Mouse (Mus musculus) embryonic facial prominence, embryonic 11.5 days (tissue): ENCODE data around the gene Mpp4. TPM values are rescaled to one million over a fixed set of nuclear protein-coding genes. Genes with fewer than 3 reads are reported as not detected.

Experiments used
- ATAC-seq: fragments of 200-750 bp; cut with Nextera tagmentation; replicated peaks from 2 replicates; pipeline ENCODE4 v1.8.0; 2017; ENCODE audit warnings: low read depth; ENCODE audit not compliant: insufficient number of reproducible peaks, low FRiP score, low TSS enrichment
- DNase-seq: peaks from one replicate; pipeline ENCODE4 v3.0.0-alpha.2; 2015; ENCODE audit warnings: low spot score
- H3K27ac ChIP-seq: fragments of 300-500 bp; sonication (generic); replicated peaks from 2 replicates; pipeline ENCODE4 v1.5.1; 2014; ENCODE audit warnings: mild to moderate bottlenecking, low read depth, low read length, control low read depth
- H3K27me3 ChIP-seq: fragments of 300-500 bp; sonication (generic); 2 replicates; pipeline ENCODE4 v1.6.1; 2014; ENCODE audit warnings: mild to moderate bottlenecking, low read length, moderate library complexity, mixed read lengths; ENCODE audit not compliant: control insufficient read depth, insufficient read depth
- H3K36me3 ChIP-seq: fragments of 300-500 bp; sonication (generic); replicated peaks from 2 replicates; pipeline ENCODE4 v1.6.1; 2014; ENCODE audit warnings: low read depth, mild to moderate bottlenecking, low read length, moderate library complexity, mixed read lengths; ENCODE audit not compliant: control insufficient read depth, insufficient read depth
- H3K4me1 ChIP-seq: fragments of 300-500 bp; sonication (generic); 2 replicates; pipeline ENCODE4 v1.6.1; 2014; ENCODE audit warnings: low read length, mixed read lengths; ENCODE audit not compliant: control insufficient read depth, insufficient read depth
- H3K4me2 ChIP-seq: fragments of 300-500 bp; sonication (generic); 2 replicates; pipeline ENCODE4 v1.6.1; 2014; ENCODE audit warnings: low read depth, mild to moderate bottlenecking, control low read depth, low read length, moderate library complexity
- H3K4me3 ChIP-seq: fragments of 300-500 bp; sonication (generic); 2 replicates; pipeline ENCODE4 v1.5.1; 2014; ENCODE audit warnings: low read depth, low read length, control low read depth
- H3K9ac ChIP-seq: fragments of 300-500 bp; sonication (generic); replicated peaks from 2 replicates; pipeline ENCODE4 v1.6.1; 2014; ENCODE audit warnings: mild to moderate bottlenecking, control low read depth, low read length
- H3K9me3 ChIP-seq: fragments of 300-500 bp; sonication (generic); replicated peaks from 2 replicates; pipeline ENCODE4 v1.6.1; 2016; ENCODE audit warnings: mild to moderate bottlenecking, low read length, inconsistent platforms, mixed read lengths; ENCODE audit not compliant: control insufficient read depth
- WGBS: fragments of 180-500 bp; shearing (Covaris S2); extraction: QIAGEN DNeasy Blood & Tissue Kit; methylation state at CpG from one replicate; pipeline ENCODE4 v1.1.7; 2014; 5-methylcytosine and 5-hydroxymethylcytosine counted together
- polyA plus RNA-seq: library from polyadenylated mRNA; unstranded; fragments of >200 nt; fragmentation: Nextera tagmentation; extraction: Ambion mirVana; gene quantifications from 2 replicates; pipeline ENCODE4 v1.2.1, GENCODE M21; 2014

Mpp4 gene
- polyA plus RNA-seq, 1 experiment from 2014 or later: 0.49 TPM

GRCm38 (mm10) chr1:59152346-59152745 lies 10.8 kb downstream of the Mpp4 start:
- 73% methylated on average over 4 of the region's 4 CpGs for WGBS
- Histone ChIP-seq H3K4me3 (no peak overlapping the region), H3K36me3 (no peaks in the 10 kb centered on the region), H3K9ac (no peak overlapping the region), H3K4me1 (no peaks in the 10 kb centered on the region), H3K9me3 (no peaks in the 10 kb centered on the region), H3K27me3 (no peaks in the 10 kb centered on the region), H3K27ac (no peak overlapping the region), H3K4me2 (no peak overlapping the region)
- ATAC-seq (no peak), DNase-seq (no peak)

- Histone ChIP-seq H3K4me3 (no peak overlapping the region), H3K9ac (no peak overlapping the region), H3K27ac (no peak overlapping the region), H3K9me3 (no peaks in the 10 kb centered on the region), H3K4me2 (no peak overlapping the region), H3K4me1 (no peaks in the 10 kb centered on the region), H3K36me3 (no peaks in the 10 kb centered on the region), H3K27me3 (no peaks in the 10 kb centered on the region)
- ATAC-seq (no peak), DNase-seq (no peak)
- 78% methylated on average over 5 of the region's 5 CpGs for WGBS
These were observed 12.6 kb downstream of the Mpp4 start for GRCm38 (mm10) chr1:59150542-59150941.

GRCm38 (mm10) chr1:59144543-59144942 lies 18.6 kb downstream of the Mpp4 start:
- 73% methylated on average over 10 of the region's 10 CpGs for WGBS
- no peak overlapping the region for H3K9ac ChIP-seq
- DNase-seq: peak; percentile 20

GRCm38 (mm10) chr1:59142809-59143208 lies 20.4 kb downstream of the Mpp4 start:
- Histone ChIP-seq H3K9me3 (no peaks in the 10 kb centered on the region), H3K4me2 (no peak overlapping the region), H3K9ac (no peak overlapping the region), H3K27me3 (no peaks in the 10 kb centered on the region), H3K4me1 (no peaks in the 10 kb centered on the region), H3K4me3 (no peak overlapping the region), H3K36me3 (no peaks in the 10 kb centered on the region), H3K27ac (no peak overlapping the region)
- peak; percentile 77 for DNase-seq
- ATAC-seq: no peak

More at GRCm38 (mm10) chr1:59144543-59144942, 18.6 kb downstream of the Mpp4 start:
- no peaks in the 10 kb centered on the region for H3K36me3 ChIP-seq
- H3K4me2 ChIP-seq: no peak overlapping the region
- no peak for ATAC-seq
- H3K4me3 ChIP-seq: no peak overlapping the region
- H3K4me1 ChIP-seq: no peaks in the 10 kb centered on the region
- H3K27me3 ChIP-seq: no peaks in the 10 kb centered on the region
- H3K9me3 ChIP-seq: no peaks in the 10 kb centered on the region
- no peak overlapping the region for H3K27ac ChIP-seq

- no peaks in the 10 kb centered on the region for H3K9me3 ChIP-seq
- no peak overlapping the region for H3K4me2 ChIP-seq
- no peaks in the 10 kb centered on the region for H3K27me3 ChIP-seq
- no peaks in the 10 kb centered on the region for H3K36me3 ChIP-seq
- H3K9ac ChIP-seq: no peak overlapping the region
- no peaks in the 10 kb centered on the region for H3K4me1 ChIP-seq
- no peak for DNase-seq
- H3K27ac ChIP-seq: no peak overlapping the region
- H3K4me3 ChIP-seq: no peak overlapping the region
- no peak for ATAC-seq
- WGBS: 83% methylated on average over 5 of the region's 5 CpGs
These were observed 28.8 kb downstream of the Mpp4 start for GRCm38 (mm10) chr1:59134419-59134818.

GRCm38 (mm10) chr1:59128879-59129278 lies 34.3 kb downstream of the Mpp4 start:
- Histone ChIP-seq H3K36me3 (no peaks in the 10 kb centered on the region), H3K4me1 (no peaks in the 10 kb centered on the region), H3K9ac (no peak overlapping the region), H3K27me3 (no peaks in the 10 kb centered on the region), H3K4me2 (no peak overlapping the region), H3K27ac (no peak overlapping the region), H3K4me3 (no peak overlapping the region), H3K9me3 (no peaks in the 10 kb centered on the region)
- DNase-seq (no peak), ATAC-seq (no peak)
- 79% methylated on average over 7 of the region's 7 CpGs for WGBS

- 78% methylated on average over 5 of the region's 5 CpGs for WGBS
- Histone ChIP-seq H3K27me3 (no peaks in the 10 kb centered on the region), H3K4me3 (no peak overlapping the region), H3K9me3 (no peaks in the 10 kb centered on the region), H3K4me2 (no peak overlapping the region), H3K36me3 (no peaks in the 10 kb centered on the region), H3K4me1 (no peaks in the 10 kb centered on the region), H3K9ac (no peak overlapping the region), H3K27ac (no peak overlapping the region)
- ATAC-seq: no peak
- no peak for DNase-seq
These were observed 37.6 kb downstream of the Mpp4 start for GRCm38 (mm10) chr1:59125558-59125957.

GRCm38 (mm10) chr1:59119720-59120457 lies 43.3 kb downstream of the Mpp4 start, which contains the start of gene Tmem237:
Gene Tmem237 (minus strand): TSS chr1:59120408.
- DNase-seq (peak; percentile 94), ATAC-seq (peak; percentile 97)
- H3K9me3 ChIP-seq: no peaks in the 10 kb centered on the region
- no peaks in the 10 kb centered on the region for H3K4me1 ChIP-seq
- peak within 1 kb of the TSS; percentile 87 for H3K9ac ChIP-seq
- H3K27ac ChIP-seq: peak within 1 kb of the TSS; percentile 75; the same call in 1 of the 2 replicates
- under 1% methylated on average over 73 of the region's 74 CpGs for WGBS
- peak within 1 kb of the TSS; percentile 69 for H3K4me3 ChIP-seq
- H3K36me3 ChIP-seq: no peaks in the 10 kb centered on the region
- no peaks in the 10 kb centered on the region for H3K27me3 ChIP-seq
- H3K4me2 ChIP-seq: peak within 1 kb of the TSS; percentile 91
